Mouse (Mus musculus): ENCODE measurements around the gene Pdlim1. TPM values are rescaled to one million over a fixed set of nuclear protein-coding genes. Genes with fewer than 3 reads are reported as not detected.

Gene Pdlim1
- polyA plus RNA-seq (2015; fragmentation: Nextera tagmentation; extraction: Ambion mirVana) = 180 and 202 TPM in 2 replicates

DNA sequence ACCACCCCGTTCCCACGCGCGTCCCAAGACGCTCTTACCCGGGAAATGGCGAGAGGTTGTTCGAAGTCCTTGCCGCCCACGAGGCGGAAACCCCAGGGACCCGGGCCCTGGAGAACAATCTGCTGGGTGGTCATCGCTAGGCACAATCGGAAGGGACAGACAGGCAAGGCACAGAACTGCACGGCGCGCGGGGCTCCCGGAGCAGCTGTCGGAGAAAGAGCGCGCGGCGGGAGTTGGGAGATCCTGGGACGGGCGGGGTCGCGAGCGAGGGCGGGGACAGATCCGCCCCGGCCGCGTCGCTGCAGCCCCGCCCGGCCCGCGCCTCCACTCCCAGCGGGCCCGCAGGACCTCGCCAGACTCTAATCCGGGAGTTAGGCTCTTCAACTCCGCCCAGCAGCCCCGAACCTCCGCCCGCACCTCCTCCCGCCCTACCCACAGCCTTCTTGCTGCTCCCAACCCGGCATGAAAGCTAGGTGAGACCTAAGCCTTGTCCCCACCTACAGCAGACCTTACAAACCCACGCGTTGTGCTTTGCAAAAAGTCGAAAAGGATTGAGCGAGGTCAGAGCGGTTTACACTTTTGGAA is at the start of gene Pdlim1:
Gene Pdlim1 (minus strand): TSS at position 535 of the 585 bp plus-strand sequence.

DNA sequence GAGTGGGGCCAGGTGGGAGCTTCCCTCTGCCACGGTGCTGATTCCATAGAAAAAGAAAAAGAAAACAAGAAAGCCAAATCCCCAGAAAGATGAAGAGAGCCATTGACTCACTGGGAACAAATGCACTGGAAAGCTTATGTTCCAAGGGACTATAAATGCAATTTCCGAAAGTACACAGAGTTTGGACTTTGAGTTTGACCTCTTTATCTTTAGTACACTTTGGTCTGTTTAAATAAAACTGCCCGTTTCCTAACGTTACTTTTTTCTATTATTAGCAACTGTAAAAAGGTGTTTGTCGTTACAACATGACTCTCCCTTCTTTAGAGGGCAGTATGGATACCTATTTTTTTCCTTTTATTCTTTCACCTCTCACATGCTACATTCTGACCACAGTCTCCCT is 84.5 kb downstream of the Pdlim1 start, which contains the start of gene Cyp2c70:
Gene Cyp2c70 (minus strand): TSS at position 174 of the 400 bp plus-strand sequence.

Other genes with a start within 250 kb of the Pdlim1 start
- not detected in 2 replicates for gene Cyp2c54, start 198.0 kb downstream of the Pdlim1 start, polyA plus RNA-seq (2015; fragmentation: Nextera tagmentation; extraction: Ambion mirVana)
- not detected in 2 replicates for gene Cyp2c50, start 182.2 kb downstream of the Pdlim1 start, polyA plus RNA-seq (2015; fragmentation: Nextera tagmentation; extraction: Ambion mirVana)
- not detected in 2 replicates for gene Cyp2c70, start 84.5 kb downstream of the Pdlim1 start, polyA plus RNA-seq (2015; fragmentation: Nextera tagmentation; extraction: Ambion mirVana)
- gene Sorbs1, start 241.9 kb upstream of the Pdlim1 start, polyA plus RNA-seq (2015; fragmentation: Nextera tagmentation; extraction: Ambion mirVana) = 720 and 898 TPM in 2 replicates